Mouse (Mus musculus) limb, embryonic 12.5 days (tissue): Measurements from ENCODE around the gene Gm10961. TPM values are rescaled to one million over a fixed set of nuclear protein-coding genes. Genes with fewer than 3 reads are reported as not detected.

Experiments used
- ATAC-seq: fragments of 200-750 bp; cut with Nextera tagmentation; 2 replicates; pipeline ENCODE4 v1.8.0; 2017; ENCODE audit warnings: low read depth, moderate TSS enrichment; ENCODE audit not compliant: insufficient number of reproducible peaks, insufficient read depth, low FRiP score, low TSS enrichment
- H3K27ac ChIP-seq: fragments of 300-500 bp; sonication (generic); 2 replicates; pipeline ENCODE4 v1.5.1; 2016; ENCODE audit warnings: mild to moderate bottlenecking, moderate library complexity
- H3K27me3 ChIP-seq: fragments of 300-500 bp; sonication (generic); 2 replicates; pipeline ENCODE4 v1.6.1; 2016; ENCODE audit warnings: mild to moderate bottlenecking, moderate library complexity
- H3K36me3 ChIP-seq: fragments of 300-500 bp; sonication (generic); 2 replicates; pipeline ENCODE4 v1.6.1; 2016; ENCODE audit warnings: mild to moderate bottlenecking, moderate library complexity
- H3K4me1 ChIP-seq: fragments of 300-500 bp; sonication (generic); replicated peaks from 2 replicates; pipeline ENCODE4 v1.6.1; 2016
- H3K4me2 ChIP-seq: fragments of 300-500 bp; sonication (generic); 2 replicates; pipeline ENCODE4 v1.6.1; 2016; ENCODE audit warnings: mild to moderate bottlenecking, moderate library complexity
- H3K4me3 ChIP-seq: fragments of 300-500 bp; sonication (generic); replicated peaks from 2 replicates; pipeline ENCODE4 v1.5.1; 2016; ENCODE audit warnings: mild to moderate bottlenecking
- H3K9ac ChIP-seq: fragments of 300-500 bp; sonication (generic); replicated peaks from 2 replicates; pipeline ENCODE4 v1.6.1; 2016; ENCODE audit warnings: mild to moderate bottlenecking, moderate library complexity
- H3K9me3 ChIP-seq: fragments of 300-500 bp; sonication (generic); 2 replicates; pipeline ENCODE4 v1.6.1; 2016; ENCODE audit warnings: mild to moderate bottlenecking, moderate library complexity
- WGBS: fragments of 180-500 bp; shearing (Covaris S2); methylation state at CpG from one replicate; pipeline ENCODE4 v1.1.7; 2016; 5-methylcytosine and 5-hydroxymethylcytosine counted together
- polyA plus RNA-seq: library from polyadenylated mRNA; unstranded; fragments of >200 nt; fragmentation: Nextera tagmentation; extraction: Ambion mirVana; gene quantifications from 2 replicates; pipeline ENCODE4 v1.2.1, GENCODE M21; 2016

Gm10961 gene
- polyA plus RNA-seq, 1 experiment from 2014 or later = not detected

DNA sequence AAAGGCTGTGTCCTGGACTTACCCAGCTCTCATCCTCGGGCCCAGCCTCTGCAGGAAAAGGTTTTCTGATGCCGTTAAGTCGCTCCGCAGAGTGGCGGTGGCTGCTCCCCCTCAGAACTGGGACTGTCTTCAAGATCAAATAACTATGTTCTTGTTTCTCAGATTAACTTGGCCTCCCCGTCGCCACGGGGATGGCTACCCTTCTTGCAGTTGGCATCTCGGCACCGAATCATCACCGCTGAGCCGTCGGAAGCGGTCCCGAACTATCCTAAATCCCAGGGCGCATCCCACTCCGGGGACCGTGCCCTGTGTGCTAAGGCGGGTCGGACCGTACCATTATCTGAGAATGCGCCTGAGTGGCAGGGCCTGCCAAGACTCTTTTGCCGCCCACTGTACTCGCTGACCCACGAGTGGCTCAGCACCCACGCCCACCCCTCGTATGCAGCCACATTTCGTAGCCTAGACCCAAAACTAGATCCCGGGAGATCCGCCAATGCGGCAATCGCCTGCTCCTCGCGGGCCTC is 35.1 kb upstream of the Gm10961 start:
- peaks cover 90% of the 10 kb centered on the region for H3K27me3 ChIP-seq
- no peak overlapping the region for H3K27ac ChIP-seq
- no peak for ATAC-seq
- no peaks in the 10 kb centered on the region for H3K36me3 ChIP-seq
- H3K9ac ChIP-seq = peak overlapping the region; percentile 75
- H3K4me3 ChIP-seq = peak overlapping the region; percentile 63
- H3K9me3 ChIP-seq = no peaks in the 10 kb centered on the region
- H3K4me1 ChIP-seq = peaks cover 64% of the 10 kb centered on the region
- peak overlapping the region; percentile 92 for H3K4me2 ChIP-seq
- WGBS = 1% methylated on average over 34 of the region's 34 CpGs

DNA sequence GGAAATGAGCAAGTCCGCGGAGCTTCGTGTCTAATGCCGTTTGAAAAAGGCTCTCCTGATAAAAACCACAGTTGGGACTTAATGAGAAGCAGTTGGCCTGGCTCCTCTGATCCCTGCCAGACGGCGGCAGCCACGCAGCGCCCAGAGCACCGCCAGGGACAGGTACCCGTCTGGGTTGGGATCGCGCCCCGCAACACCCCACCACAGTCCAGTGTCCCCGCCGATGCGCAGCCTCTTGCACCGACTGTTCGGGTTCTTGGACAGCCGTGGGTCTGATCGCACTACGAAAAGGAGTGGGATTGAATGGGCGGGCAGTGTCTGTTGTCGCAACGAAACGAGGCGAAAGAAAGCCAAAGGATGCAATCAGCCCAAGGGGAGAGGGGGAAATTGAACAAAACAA is 34.6 kb upstream of the Gm10961 start:
- Histone ChIP-seq H3K36me3 (0 out of 2 replicates have a peak, but pooled peaks cover 4% of the 10 kb centered on the region), H3K27me3 (peaks cover 92% of the 10 kb centered on the region), H3K9me3 (no peaks in the 10 kb centered on the region), H3K9ac (0 out of 2 replicates have a peak overlapping the region, but pooled peaks have one; percentile 12), H3K4me1 (peaks cover 64% of the 10 kb centered on the region), H3K4me2 (peak overlapping the region; percentile 92), H3K27ac (no peak overlapping the region), H3K4me3 (peak overlapping the region; percentile 63)
- no peak for ATAC-seq
- WGBS = under 1% methylated on average over 26 of the region's 26 CpGs

DNA sequence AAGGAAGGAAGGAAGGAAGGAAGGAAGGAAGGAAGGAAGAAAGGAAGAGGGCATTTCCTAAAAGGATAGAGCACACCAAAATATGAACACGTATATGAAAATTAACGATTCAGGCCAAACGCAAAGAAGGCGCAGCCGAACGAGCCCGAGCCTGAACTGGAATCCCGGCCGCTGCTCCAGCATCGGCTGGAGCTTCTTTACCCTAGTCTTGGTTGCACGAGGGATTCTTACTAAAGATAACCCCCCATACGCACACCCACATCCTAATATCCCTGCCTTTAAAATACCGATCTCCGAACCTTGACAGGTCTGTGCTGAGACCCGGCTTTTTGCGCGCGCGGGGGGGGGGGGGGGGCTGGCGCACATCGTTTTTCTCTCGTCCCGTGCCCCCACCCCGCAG is 34.0 kb upstream of the Gm10961 start:
- peak overlapping the region; percentile 12 for H3K9ac ChIP-seq
- H3K4me3 ChIP-seq = peak overlapping the region; percentile 63
- H3K9me3 ChIP-seq = no peaks in the 10 kb centered on the region
- no peak for ATAC-seq
- peak overlapping the region; percentile 92 for H3K4me2 ChIP-seq
- 0 out of 2 replicates have a peak, but pooled peaks cover 7% of the 10 kb centered on the region for H3K36me3 ChIP-seq
- peaks cover 64% of the 10 kb centered on the region for H3K4me1 ChIP-seq
- WGBS = 2% methylated on average over 22 of the region's 24 CpGs
- peaks cover 93% of the 10 kb centered on the region for H3K27me3 ChIP-seq
- H3K27ac ChIP-seq = no peak overlapping the region

- Histone ChIP-seq H3K27ac (no peak overlapping the region), H3K4me1 (peaks cover 64% of the 10 kb centered on the region), H3K4me2 (peak overlapping the region; percentile 92), H3K9ac (no peak overlapping the region; the same call in 1 of the 2 replicates), H3K36me3 (0 out of 2 replicates have a peak, but pooled peaks cover 7% of the 10 kb centered on the region), H3K4me3 (peak overlapping the region; percentile 63), H3K9me3 (no peaks in the 10 kb centered on the region), H3K27me3 (peaks cover 86% of the 10 kb centered on the region)
- WGBS = 7% methylated on average over 22 of the region's 22 CpGs
- ATAC-seq = no peak
These were observed 33.3 kb upstream of the Gm10961 start for GRCm38 (mm10) chr3:107597586-107598389.

DNA sequence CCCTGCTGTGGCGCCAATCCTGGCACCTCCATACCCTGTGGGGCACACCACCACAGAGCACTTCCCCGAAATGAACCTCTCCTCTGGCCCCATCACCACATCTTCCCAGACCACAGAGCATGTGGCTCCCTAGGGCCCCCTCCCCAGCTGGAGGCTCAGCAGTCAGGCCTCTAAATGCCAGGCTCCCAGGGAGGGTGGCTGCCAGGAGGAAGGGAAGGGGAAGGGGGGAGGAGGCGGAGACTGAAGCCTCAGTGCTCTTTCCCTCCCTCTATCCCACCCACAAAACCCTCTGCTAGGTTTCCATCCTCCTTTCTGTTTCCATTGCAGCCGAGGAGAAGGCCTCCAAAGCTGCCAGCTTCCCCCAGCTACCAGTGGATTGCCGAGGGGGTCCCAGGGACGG is 31.0 kb upstream of the Gm10961 start:
- no peak overlapping the region for H3K27ac ChIP-seq
- 0 out of 2 replicates have a peak, but pooled peaks cover 7% of the 10 kb centered on the region for H3K36me3 ChIP-seq
- peaks cover 64% of the 10 kb centered on the region for H3K27me3 ChIP-seq
- no peak overlapping the region for H3K4me3 ChIP-seq
- no peak overlapping the region for H3K4me2 ChIP-seq
- H3K9me3 ChIP-seq = no peaks in the 10 kb centered on the region
- no peak for ATAC-seq
- H3K4me1 ChIP-seq = peaks cover 41% of the 10 kb centered on the region
- WGBS = 55% methylated on average over 6 of the region's 6 CpGs
- H3K9ac ChIP-seq = no peak overlapping the region; the same call in 1 of the 2 replicates

DNA sequence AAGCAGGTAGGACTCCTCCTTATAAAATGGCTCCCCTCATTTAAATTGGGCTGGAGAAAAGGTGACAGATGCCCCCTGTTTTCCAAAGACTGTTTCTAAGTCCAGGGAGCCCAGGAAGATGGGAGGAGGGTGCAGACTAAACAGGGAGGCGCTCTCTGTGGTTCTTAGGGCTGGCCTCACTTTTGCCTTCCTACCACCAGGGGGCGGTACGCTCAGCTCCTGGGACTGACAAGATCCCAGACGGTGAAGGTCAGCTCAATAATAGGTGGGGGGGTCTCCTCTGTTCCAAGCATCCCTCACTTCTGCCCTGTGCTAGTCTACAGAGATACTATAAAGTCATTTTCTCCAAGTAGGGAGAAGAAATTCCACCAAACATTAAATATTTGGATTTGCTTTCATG is 25.8 kb upstream of the Gm10961 start:
- Histone ChIP-seq H3K27ac (no peak overlapping the region), H3K9me3 (no peaks in the 10 kb centered on the region), H3K36me3 (0 out of 2 replicates have a peak, but pooled peaks cover 9% of the 10 kb centered on the region), H3K4me3 (no peak overlapping the region), H3K9ac (no peak overlapping the region), H3K4me2 (no peak overlapping the region), H3K4me1 (peaks cover 2% of the 10 kb centered on the region), H3K27me3 (peaks cover 15% of the 10 kb centered on the region)
- ATAC-seq = no peak
- 15% methylated on average over 4 of the region's 4 CpGs for WGBS

DNA sequence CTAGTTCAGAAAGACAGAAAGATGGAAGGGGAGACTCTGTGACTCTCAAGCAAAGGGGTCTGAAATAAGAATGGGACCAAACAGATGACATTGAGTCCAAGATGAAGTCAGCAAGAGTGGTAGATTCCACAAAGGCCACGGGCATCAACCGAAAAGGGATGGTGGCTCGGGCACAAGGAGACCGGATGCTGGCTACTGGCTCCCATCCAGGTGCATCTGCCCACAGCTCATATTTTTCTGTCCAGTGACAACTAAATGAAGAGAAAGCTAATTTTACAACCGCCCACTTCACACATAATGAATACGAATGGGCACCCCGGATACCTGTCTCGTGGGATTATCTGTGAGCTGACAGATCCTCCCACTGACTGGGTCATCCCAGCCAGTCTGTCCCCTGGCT is 23.9 kb upstream of the Gm10961 start:
- H3K36me3 ChIP-seq = peaks cover 21% of the 10 kb centered on the region
- H3K4me3 ChIP-seq = no peak overlapping the region
- no peaks in the 10 kb centered on the region for H3K9me3 ChIP-seq
- H3K27ac ChIP-seq = no peak overlapping the region
- no peak overlapping the region for H3K4me2 ChIP-seq
- H3K4me1 ChIP-seq = peaks cover 2% of the 10 kb centered on the region; the same call in 1 of the 2 replicates
- ATAC-seq = no peak
- no peaks in the 10 kb centered on the region for H3K27me3 ChIP-seq
- H3K9ac ChIP-seq = no peak overlapping the region
- WGBS = 52% methylated on average over 8 of the region's 8 CpGs

- Histone ChIP-seq H3K4me3 (no peak overlapping the region), H3K4me1 (peaks cover 2% of the 10 kb centered on the region; the same call in 1 of the 2 replicates), H3K4me2 (no peak overlapping the region), H3K36me3 (peaks cover 36% of the 10 kb centered on the region), H3K27me3 (no peaks in the 10 kb centered on the region), H3K9me3 (no peaks in the 10 kb centered on the region), H3K27ac (no peak overlapping the region), H3K9ac (no peak overlapping the region)
- no peak for ATAC-seq
- 67% methylated on average over 4 of the region's 4 CpGs for WGBS
These were observed 22.3 kb upstream of the Gm10961 start for GRCm38 (mm10) chr3:107608808-107609207.

DNA sequence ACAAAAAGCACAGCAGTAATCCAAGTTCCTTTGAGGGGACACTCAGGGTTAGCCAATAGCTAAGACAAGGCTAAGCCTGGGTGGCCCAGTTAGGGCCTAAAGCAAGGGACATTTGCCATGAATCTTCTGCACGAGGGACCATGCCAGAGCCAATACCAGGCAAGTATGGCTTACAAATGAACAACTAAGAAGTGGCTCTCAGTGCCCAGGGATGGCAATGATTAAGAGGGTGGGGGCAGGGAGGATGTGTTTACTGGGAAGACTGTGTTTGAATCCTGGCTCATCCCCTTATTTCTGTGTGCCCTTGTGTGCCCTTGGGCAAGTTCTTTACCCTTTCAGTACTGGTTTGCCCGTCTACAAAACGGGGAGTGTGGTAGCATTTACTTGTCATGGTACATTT is 21.7 kb upstream of the Gm10961 start:
- no peaks in the 10 kb centered on the region for H3K9me3 ChIP-seq
- 53% methylated on average over 3 of the region's 3 CpGs for WGBS
- ATAC-seq = no peak
- H3K4me3 ChIP-seq = no peak overlapping the region
- no peaks in the 10 kb centered on the region for H3K27me3 ChIP-seq
- H3K4me2 ChIP-seq = no peak overlapping the region
- peaks cover 42% of the 10 kb centered on the region for H3K36me3 ChIP-seq
- H3K27ac ChIP-seq = no peak overlapping the region
- H3K9ac ChIP-seq = no peak overlapping the region
- peaks cover 2% of the 10 kb centered on the region; the same call in 1 of the 2 replicates for H3K4me1 ChIP-seq

DNA sequence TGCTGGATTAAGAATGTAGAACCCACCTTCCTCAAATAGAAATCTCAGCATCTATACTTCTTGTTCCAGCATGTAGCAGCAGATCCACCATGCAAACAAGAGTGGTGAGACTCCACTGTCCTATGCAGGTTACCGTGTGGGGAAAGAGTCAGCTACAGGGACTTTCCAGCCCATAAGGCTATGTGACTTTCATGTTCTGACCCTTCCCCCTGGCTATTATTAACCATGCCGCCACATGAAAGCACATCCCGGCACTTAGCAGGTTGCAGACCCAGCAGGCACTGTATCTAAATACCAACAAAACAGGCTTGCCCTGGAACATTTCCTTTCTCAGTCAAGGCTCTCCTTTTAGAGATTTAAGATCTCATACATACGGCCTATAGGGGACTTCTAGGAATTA is 19.7 kb upstream of the Gm10961 start:
- H3K9me3 ChIP-seq = no peaks in the 10 kb centered on the region
- peaks cover 62% of the 10 kb centered on the region for H3K36me3 ChIP-seq
- ATAC-seq = no peak
- H3K4me1 ChIP-seq = no peaks in the 10 kb centered on the region; the same call in 1 of the 2 replicates
- no peak overlapping the region for H3K27ac ChIP-seq
- 45% methylated on average over 4 of the region's 4 CpGs for WGBS
- no peak overlapping the region for H3K4me3 ChIP-seq
- no peak overlapping the region for H3K4me2 ChIP-seq
- H3K27me3 ChIP-seq = no peaks in the 10 kb centered on the region
- H3K9ac ChIP-seq = no peak overlapping the region

DNA sequence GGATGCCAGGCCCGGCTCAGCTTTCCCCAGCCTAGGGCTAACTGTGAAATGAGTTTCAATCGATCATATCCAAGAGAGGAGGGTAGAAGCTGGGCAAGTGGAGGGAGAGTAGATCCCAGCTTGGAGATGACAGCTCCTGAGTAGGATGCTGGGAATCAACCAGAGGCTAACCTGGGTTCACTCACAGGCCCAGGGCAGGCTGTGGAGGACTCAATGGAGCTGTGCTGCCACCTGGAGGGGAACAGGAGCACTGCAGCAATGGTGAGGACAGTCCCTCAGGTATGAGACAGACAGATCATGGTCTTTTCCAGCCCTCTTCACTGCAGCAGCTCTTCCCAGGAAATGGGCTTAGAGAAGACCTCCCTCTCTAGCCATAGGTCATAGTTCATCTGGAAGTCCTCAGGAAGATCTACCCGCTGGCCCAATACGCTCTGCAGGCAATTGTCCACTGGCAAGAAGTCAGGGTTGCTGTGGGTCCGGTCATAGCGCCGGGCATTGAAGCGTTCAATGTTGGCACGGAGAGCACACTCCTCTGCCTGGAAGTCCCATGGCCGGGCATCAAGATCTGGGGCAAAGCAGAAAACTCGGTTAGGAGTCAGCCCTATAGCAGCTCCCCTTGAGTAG is 18.1 kb upstream of the Gm10961 start:
- Histone ChIP-seq H3K9me3 (no peaks in the 10 kb centered on the region), H3K27me3 (no peaks in the 10 kb centered on the region), H3K4me2 (no peak overlapping the region), H3K9ac (no peak overlapping the region), H3K36me3 (peaks cover 79% of the 10 kb centered on the region), H3K4me3 (no peak overlapping the region), H3K4me1 (no peaks in the 10 kb centered on the region), H3K27ac (no peak overlapping the region)
- ATAC-seq = no peak
- WGBS = 90% methylated on average over 11 of the region's 11 CpGs
